Mouse (Mus musculus): Measurements from ENCODE around the gene Slc29a4. TPM values are rescaled to one million over a fixed set of nuclear protein-coding genes. Genes with fewer than 3 reads are reported as not detected.
A peak's percentile ranks its signal among the peaks of the same experiment; 100 is the strongest.

Gene Slc29a4
- total RNA-seq, 2 experiments from 2014 or later: 19.4 to 20.6 TPM

- intact Hi-C loops (cut with DNase I): loop anchor here (2.0 kb wide), 1 partner anchor 117 kb away; no protein-coding TSS in a partner anchor
- peak; percentile 49 to 52 for DNase-seq (ENCODE audit: low spot score in 2 of 2)
These were observed 31.3 kb downstream of the Slc29a4 start for GRCm38 (mm10) chr5:142723520-142724133.

- no peak for DNase-seq (ENCODE audit: low spot score in 2 of 2)
- intact Hi-C loops (cut with DNase I): no loop called here
These were observed 32.0 kb downstream of the Slc29a4 start for GRCm38 (mm10) chr5:142724265-142724664.

DNA sequence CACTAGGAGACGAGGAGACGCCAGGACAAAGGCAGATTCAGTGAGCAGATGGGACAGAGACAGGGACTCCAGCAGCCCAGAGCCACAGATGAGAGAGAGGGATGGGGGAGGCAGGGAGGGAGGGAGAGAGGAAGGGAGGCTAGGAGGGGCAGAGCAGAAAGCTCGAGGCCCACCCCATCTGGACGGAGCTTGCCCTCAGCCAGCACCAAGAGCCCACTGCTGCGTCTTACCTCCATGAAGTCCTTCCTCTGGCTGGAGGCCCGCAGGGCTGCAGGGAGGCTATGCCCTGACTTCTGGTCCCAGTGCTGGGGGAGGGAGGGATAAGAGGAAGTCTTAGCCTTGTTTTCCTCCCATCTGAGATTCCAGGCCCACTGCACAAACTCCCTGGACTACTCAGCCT lies 34.4 kb downstream of the Slc29a4 start:
- DNase-seq (ENCODE audit: low spot score in 2 of 2): no peak
- intact Hi-C loops (cut with DNase I): no loop called here

GRCm38 (mm10) chr5:142728301-142728700 lies 36.0 kb downstream of the Slc29a4 start:
- intact Hi-C loops (cut with DNase I): no loop called here
- DNase-seq (ENCODE audit: low spot score in 2 of 2): no peak

- intact Hi-C loops (cut with DNase I): no loop called here
- DNase-seq (ENCODE audit: low spot score in 2 of 2): no peak
These were observed 38.0 kb downstream of the Slc29a4 start for GRCm38 (mm10) chr5:142730295-142730694.

- DNase-seq (ENCODE audit: low spot score in 2 of 2): no peak
- intact Hi-C loops (cut with DNase I): no loop called here
These were observed 39.6 kb downstream of the Slc29a4 start for GRCm38 (mm10) chr5:142731916-142732315.

DNA sequence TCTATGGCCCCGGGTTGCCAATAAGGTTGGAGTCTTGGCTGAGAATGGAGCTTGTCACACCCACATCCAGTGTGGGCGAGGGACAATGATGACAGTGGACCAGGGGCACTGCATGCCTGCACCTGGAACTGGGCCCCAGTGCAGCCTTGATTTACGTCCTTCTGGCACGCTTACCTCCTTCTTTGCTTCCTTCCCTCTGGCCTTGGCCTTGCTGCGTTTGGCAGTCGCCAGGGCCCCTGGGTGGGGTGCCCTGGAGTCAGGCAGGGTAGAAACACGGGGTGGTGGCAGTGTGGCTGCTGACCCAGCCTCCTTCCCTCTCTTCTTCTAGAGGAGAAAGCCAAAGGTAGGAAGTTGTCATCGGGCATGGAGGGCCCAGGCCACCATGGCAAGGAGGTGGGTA lies 47.6 kb downstream of the Slc29a4 start:
- intact Hi-C loops (cut with DNase I): no loop called here
- DNase-seq (ENCODE audit: low spot score in 2 of 2): no peak

DNA sequence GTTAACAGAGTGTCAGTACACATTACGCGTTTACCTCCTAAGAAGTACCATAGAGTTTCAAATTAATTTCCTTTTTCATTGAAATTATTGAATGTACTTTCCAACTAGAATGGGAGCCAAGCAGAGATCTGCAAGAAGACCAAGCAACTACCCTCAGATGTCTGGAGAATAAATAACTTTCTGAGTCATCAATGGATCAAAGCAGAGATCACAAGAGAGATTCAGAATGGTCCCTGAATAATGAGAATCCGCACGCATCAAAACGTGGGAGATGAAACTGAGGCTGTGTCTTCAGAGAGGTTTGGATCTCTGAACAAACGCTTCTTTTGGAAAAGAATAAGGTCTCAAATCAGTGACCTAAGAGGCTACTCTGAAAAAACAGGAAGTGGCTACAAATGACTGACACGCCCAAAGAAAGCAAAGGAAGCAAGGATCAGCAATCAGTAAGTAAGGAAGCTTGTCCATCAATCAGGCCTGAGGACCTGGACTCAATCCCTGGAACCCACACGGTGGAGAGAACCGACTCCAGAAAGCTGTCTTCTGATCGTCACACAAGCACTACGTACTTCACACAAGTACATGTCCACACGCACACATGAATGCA lies 54.8 kb downstream of the Slc29a4 start:
- DNase-seq (ENCODE audit: low spot score in 2 of 2): no peak
- intact Hi-C loops (cut with DNase I): no loop called here

GRCm38 (mm10) chr5:142750173-142750572 lies 57.9 kb downstream of the Slc29a4 start:
- intact Hi-C loops (cut with DNase I): no loop called here

DNA sequence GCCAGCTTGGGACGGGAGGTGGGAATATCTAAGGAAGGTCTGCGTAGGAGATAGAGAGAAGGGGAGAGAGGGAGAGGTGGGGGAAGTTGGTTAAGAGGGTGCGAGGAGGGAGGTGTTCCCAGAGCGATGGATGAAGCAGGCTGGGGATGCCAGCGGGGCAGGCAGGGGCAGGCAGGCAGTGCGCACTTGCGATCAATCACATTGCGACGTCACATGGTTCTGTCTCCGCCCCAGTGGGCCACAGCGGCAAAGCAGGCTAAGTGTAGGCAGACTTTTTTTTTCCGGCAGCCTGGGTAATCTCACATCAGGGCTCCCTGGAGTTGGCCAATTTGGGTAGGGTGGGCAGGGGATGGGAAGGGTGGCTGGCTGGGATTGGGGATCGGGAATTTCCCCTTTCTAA lies 59.9 kb downstream of the Slc29a4 start:
- DNase-seq (ENCODE audit: low spot score in 2 of 2): peak in 1 of 2 experiments; percentile 37
- intact Hi-C loops (cut with DNase I): no loop called here

More at GRCm38 (mm10) chr5:142750173-142750572, 57.9 kb downstream of the Slc29a4 start:
- DNase-seq (ENCODE audit: low spot score in 2 of 2): no peak

DNA sequence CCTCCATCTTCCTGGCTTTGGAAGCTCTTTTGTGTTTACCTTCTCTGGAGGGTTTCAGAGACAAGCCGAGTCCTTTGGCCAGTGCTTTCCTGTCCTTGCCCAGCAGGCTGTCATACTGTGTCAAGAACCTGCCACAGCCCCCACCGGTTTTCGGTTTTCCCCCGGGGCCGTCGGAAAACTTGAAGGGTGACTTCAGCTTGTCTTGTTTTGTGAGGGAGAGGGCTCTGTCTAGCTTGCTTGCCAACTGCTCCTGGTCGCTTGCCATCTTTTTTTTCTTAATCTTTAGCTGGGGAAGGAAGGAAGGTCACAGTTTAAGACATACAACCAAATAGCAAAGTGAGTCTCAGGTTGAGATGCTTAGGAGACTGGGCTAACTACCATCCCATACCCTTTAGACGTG lies 67.5 kb downstream of the Slc29a4 start:
- intact Hi-C loops (cut with DNase I): loop anchor here (10.0 kb wide), 1 partner anchor 305 kb away; no protein-coding TSS in a partner anchor
- no peak for DNase-seq (ENCODE audit: low spot score in 2 of 2)

GRCm38 (mm10) chr5:142761326-142761983 lies 69.1 kb downstream of the Slc29a4 start:
- intact Hi-C loops (cut with DNase I): loop anchor here (10.0 kb wide), 1 partner anchor 303 kb away; no protein-coding TSS in a partner anchor
- peak; percentile 68 to 92 for DNase-seq (ENCODE audit: low spot score in 2 of 2)

- intact Hi-C loops (cut with DNase I): loop anchor here (10.0 kb wide), 1 partner anchor 303 kb away; no protein-coding TSS in a partner anchor
- DNase-seq (ENCODE audit: low spot score in 2 of 2): no peak
These were observed 69.9 kb downstream of the Slc29a4 start for GRCm38 (mm10) chr5:142762082-142762807.

- DNase-seq (ENCODE audit: low spot score in 2 of 2): no peak
- intact Hi-C loops (cut with DNase I): loop anchor here (10.0 kb wide), 1 partner anchor 300 kb away; no protein-coding TSS in a partner anchor
These were observed 72.0 kb downstream of the Slc29a4 start for GRCm38 (mm10) chr5:142764306-142764705.

GRCm38 (mm10) chr5:142764889-142765288 lies 72.6 kb downstream of the Slc29a4 start:
- no peak for DNase-seq (ENCODE audit: low spot score in 2 of 2)

GRCm38 (mm10) chr5:142766708-142767107 lies 74.4 kb downstream of the Slc29a4 start:
- intact Hi-C loops (cut with DNase I): loop anchor here (2.0 to 10.0 kb wide), 2 partner anchors 52 to 298 kb away; no protein-coding TSS in a partner anchor
- peak in 1 of 2 experiments; percentile 61 for DNase-seq (ENCODE audit: low spot score in 2 of 2)

More at GRCm38 (mm10) chr5:142764889-142765288, 72.6 kb downstream of the Slc29a4 start:
- intact Hi-C loops (cut with DNase I): loop anchor here (10.0 kb wide), 1 partner anchor 300 kb away; no protein-coding TSS in a partner anchor

DNA sequence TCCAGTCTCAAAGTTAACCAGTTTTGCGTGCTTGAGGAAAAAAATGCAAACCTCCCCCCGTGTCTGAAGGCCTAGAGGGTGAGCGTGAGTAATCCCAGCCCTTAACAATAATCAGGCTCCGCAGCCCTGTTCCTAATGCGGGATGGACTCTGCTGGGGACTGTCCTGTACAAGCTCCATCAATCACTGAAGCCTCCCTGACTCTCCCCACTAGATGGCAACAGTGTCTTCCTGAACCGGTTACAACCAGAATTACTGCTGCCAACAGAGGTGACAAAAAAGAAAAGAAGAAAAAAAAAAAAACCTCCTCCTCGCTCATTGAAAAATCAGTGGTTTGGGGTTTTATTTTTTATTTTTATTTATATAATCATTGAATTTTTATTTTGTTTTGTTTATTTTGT lies 75.6 kb downstream of the Slc29a4 start:
- intact Hi-C loops (cut with DNase I): loop anchor here (2.0 to 10.0 kb wide), 4 partner anchors 45 to 297 kb away; no protein-coding TSS in a partner anchor
- peak; percentile 72 to 87 for DNase-seq (ENCODE audit: low spot score in 2 of 2)

GRCm38 (mm10) chr5:142768352-142769267 lies 76.3 kb downstream of the Slc29a4 start:
- intact Hi-C loops (cut with DNase I): loop anchor here (2.0 to 10.0 kb wide), 3 partner anchors 44 to 296 kb away; no protein-coding TSS in a partner anchor
- DNase-seq (ENCODE audit: low spot score in 2 of 2): no peak

All from left cerebral cortex, postnatal 25 days (tissue).